Mouse (Mus musculus) spleen, postnatal 36 days (tissue): ENCODE measurements around the gene Fads1.
A peak's percentile ranks its signal among the peaks of the same experiment; 100 is the strongest.
"Not testable (repeated sequence)": the region's sequence is repeated elsewhere in the genome, so short reads cannot be mapped to it uniquely, and the experiment has no call there.

Experiments used
- DNase-seq, 2 experiments: peaks; one replicate each; pipeline ENCODE4 v3.0.0; 2022; ENCODE audit warnings: low spot score in 2 of 2, mixed read lengths in 1 of 2

Gene Fads1

GRCm38 (mm10) chr19:10182670-10183298, at the start of gene Fads1:
Gene Fads1, plus strand, starts transcription at chr19:10182888.
- DNase-seq: peak; percentile 86 to 87

- peak in 1 of 2 experiments; percentile 4 for DNase-seq
Observed at GRCm38 (mm10) chr19:10134692-10135091, 48.0 kb upstream of the Fads1 start.

GRCm38 (mm10) chr19:10137423-10137822, 45.3 kb upstream of the Fads1 start:
- no peak for DNase-seq

- no peak for DNase-seq
Observed at GRCm38 (mm10) chr19:10139736-10140135, 43.0 kb upstream of the Fads1 start.

- DNase-seq: no peak
Observed at GRCm38 (mm10) chr19:10143667-10144066, 39.0 kb upstream of the Fads1 start.

- DNase-seq: no peak
Observed at GRCm38 (mm10) chr19:10144464-10144863, 38.2 kb upstream of the Fads1 start.

GRCm38 (mm10) chr19:10148555-10148954, 34.1 kb upstream of the Fads1 start:
- DNase-seq: no peak

GRCm38 (mm10) chr19:10149189-10149588, 33.5 kb upstream of the Fads1 start:
- DNase-seq: no peak

- DNase-seq: no peak
Observed at GRCm38 (mm10) chr19:10157725-10158124, 25.0 kb upstream of the Fads1 start.

- DNase-seq: no peak
Observed at GRCm38 (mm10) chr19:10163896-10164295, 18.8 kb upstream of the Fads1 start.

- not testable (repeated sequence) for DNase-seq
Observed at GRCm38 (mm10) chr19:10165928-10166327, 16.8 kb upstream of the Fads1 start.

GRCm38 (mm10) chr19:10167112-10167511, 15.6 kb upstream of the Fads1 start:
- DNase-seq: no peak

GRCm38 (mm10) chr19:10167951-10168350, 14.7 kb upstream of the Fads1 start:
- no peak for DNase-seq

- DNase-seq: no peak
Observed at GRCm38 (mm10) chr19:10168441-10168840, 14.2 kb upstream of the Fads1 start.

GRCm38 (mm10) chr19:10169179-10169578, 13.5 kb upstream of the Fads1 start:
- no peak for DNase-seq

GRCm38 (mm10) chr19:10169692-10170330, 12.9 kb upstream of the Fads1 start:
- not testable (repeated sequence) for DNase-seq

- no peak for DNase-seq
Observed at GRCm38 (mm10) chr19:10170466-10170865, 12.2 kb upstream of the Fads1 start.

GRCm38 (mm10) chr19:10171359-10171758, 11.3 kb upstream of the Fads1 start:
- DNase-seq: no peak

GRCm38 (mm10) chr19:10171846-10172245, 10.8 kb upstream of the Fads1 start:
- DNase-seq: no peak

- DNase-seq: peak; percentile 32 to 72
Observed at GRCm38 (mm10) chr19:10173116-10173718, 9.5 kb upstream of the Fads1 start.

- no peak for DNase-seq
Observed at GRCm38 (mm10) chr19:10173844-10174539, 8.7 kb upstream of the Fads1 start.

GRCm38 (mm10) chr19:10174956-10175355, 7.7 kb upstream of the Fads1 start:
- DNase-seq: no peak
